Mouse (Mus musculus) G1E (cell line): ENCODE results near the gene Prkag1. TPM values are rescaled to one million over a fixed set of nuclear protein-coding genes. Genes with fewer than 3 reads are reported as not detected.

ENCODE experiments used
- ATAC-seq: 2 replicates; pipeline ENCODE4 v1.8.0; 2016; ENCODE audit warnings: mild to moderate bottlenecking; ENCODE audit not compliant: insufficient number of reproducible peaks, poor library complexity, low FRiP score, severe bottlenecking; ENCODE audit errors: extremely low read depth
- DNase-seq: peaks from one replicate; pipeline ENCODE4 v3.0.0; 2012; ENCODE audit warnings: low spot score
- H3K27me3 ChIP-seq: 2 replicates; pipeline ENCODE4 v1.6.1; 2012; ENCODE audit warnings: mild to moderate bottlenecking, low read length, inconsistent platforms; ENCODE audit not compliant: insufficient read depth
- H3K36me3 ChIP-seq: replicated peaks from 2 replicates; pipeline ENCODE3; 2012; ENCODE audit warnings: mild to moderate bottlenecking, inconsistent platforms
- H3K4me1 ChIP-seq: 2 replicates; pipeline ENCODE4 v1.6.1; 2012; ENCODE audit warnings: low read depth, low read length, inconsistent platforms, mixed read lengths; ENCODE audit not compliant: insufficient read depth
- H3K4me3 ChIP-seq: 2 replicates; pipeline ENCODE4 v1.5.1; 2012; ENCODE audit warnings: low read depth, mild to moderate bottlenecking, inconsistent platforms, low read length, moderate library complexity, mixed read lengths
- H3K9me3 ChIP-seq: replicated peaks from 2 replicates; pipeline ENCODE4 v1.6.1; 2012; ENCODE audit warnings: inconsistent platforms
- CTCF ChIP-seq: IDR thresholded peaks from 2 replicates; pipeline ENCODE4 v1.5.1; 2012; ENCODE audit warnings: low read depth, low read length, inconsistent platforms, mixed read lengths
- GATA1 ChIP-seq: IDR thresholded peaks from 2 replicates; pipeline ENCODE4 v1.6.1; 2012; ENCODE audit warnings: borderline replicate concordance, low read length, inconsistent platforms, mixed read lengths
- GATA2 ChIP-seq: IDR thresholded peaks from 2 replicates; pipeline ENCODE4 v1.6.1; 2012; ENCODE audit warnings: low read depth, low read length, inconsistent platforms, borderline replicate concordance
- POLR2AphosphoS5 ChIP-seq: IDR thresholded peaks from 2 replicates; pipeline ENCODE4 v1.6.1; 2012; ENCODE audit warnings: low read depth, low read length, inconsistent platforms; ENCODE audit not compliant: insufficient replicate concordance
- TAL1 ChIP-seq: conservative IDR thresholded peaks from 2 replicates; pipeline ENCODE4 v1.6.1; 2012; ENCODE audit warnings: low read depth, low read length, inconsistent platforms, mixed read lengths
- polyA plus RNA-seq: library from polyadenylated mRNA; stranded (reverse); fragments of >175 nt; gene quantifications from 2 replicates; pipeline ENCODE4 v1.2.3, GENCODE M21; 2012
- total RNA-seq, 2 experiments: library from RNA; stranded (forward) in 1 of 2; stranded (reverse) in 1 of 2; fragments of 200-1000 nt in 1 of 2; fragments of >200 nt in 1 of 2; fragmentation: Nextera tagmentation in 1 of 2; gene quantifications; 2 replicates each; pipeline ENCODE4 v1.2.3; 2014 to 2017

The Prkag1 gene
- total and polyA plus RNA-seq, 3 experiments = 62.8 to 150 (median 106) TPM

- peaks cover 68% of the 10 kb centered on the region for H3K4me1 ChIP-seq
- H3K9me3 ChIP-seq = no peaks in the 10 kb centered on the region
- ATAC-seq (no peak), DNase-seq (no peak)
- peaks cover 75% of the 10 kb centered on the region for H3K36me3 ChIP-seq
- H3K27me3 ChIP-seq = peaks cover 3% of the 10 kb centered on the region; the same call in 1 of the 2 replicates
- H3K4me3 ChIP-seq = no peak overlapping the region
- TF ChIP-seq GATA1 = no peak
- TF ChIP-seq TAL1 = no peak
- no peak for TF ChIP-seq CTCF
- TF ChIP-seq GATA2 = no peak
These were observed 4.0 kb upstream of the Prkag1 start for GRCm38 (mm10) chr15:98835291-98835690.

GRCm38 (mm10) chr15:98834059-98834458 lies 2.7 kb upstream of the Prkag1 start:
- TF ChIP-seq TAL1 (no peak), GATA2 (no peak), GATA1 (no peak), CTCF (no peak), POLR2AphosphoS5 (no peak)
- no peaks in the 10 kb centered on the region for H3K9me3 ChIP-seq
- ATAC-seq (no peak), DNase-seq (no peak)
- peaks cover 71% of the 10 kb centered on the region for H3K4me1 ChIP-seq
- H3K36me3 ChIP-seq = peaks cover 67% of the 10 kb centered on the region
- no peaks in the 10 kb centered on the region for H3K27me3 ChIP-seq
- no peak overlapping the region; the same call in 1 of the 2 replicates for H3K4me3 ChIP-seq

- no peaks in the 10 kb centered on the region for H3K9me3 ChIP-seq
- DNase-seq = peak; percentile 37
- no peaks in the 10 kb centered on the region for H3K27me3 ChIP-seq
- peaks cover 63% of the 10 kb centered on the region for H3K36me3 ChIP-seq
- H3K4me1 ChIP-seq = peaks cover 71% of the 10 kb centered on the region
- TF ChIP-seq POLR2AphosphoS5 (no peak), GATA1 (no peak), TAL1 (no peak), GATA2 (no peak), CTCF (no peak)
- peak overlapping the region; percentile 62; the same call in 1 of the 2 replicates for H3K4me3 ChIP-seq
- ATAC-seq = no peak
These were observed 2.0 kb upstream of the Prkag1 start for GRCm38 (mm10) chr15:98833281-98833680.

GRCm38 (mm10) chr15:98832161-98833058 lies 1.1 kb upstream of the Prkag1 start:
- TF ChIP-seq TAL1 (peak; percentile 20; the same call in 1 of the 2 replicates), GATA2 (no peak)
- H3K4me1 ChIP-seq = peaks cover 71% of the 10 kb centered on the region
- H3K9me3 ChIP-seq = no peaks in the 10 kb centered on the region
- peak overlapping the region; percentile 62; the same call in 1 of the 2 replicates for H3K4me3 ChIP-seq
- ATAC-seq (peak; percentile 42; the same call in 1 of the 2 replicates), DNase-seq (peak; percentile 82)
- H3K27me3 ChIP-seq = no peaks in the 10 kb centered on the region
- peaks cover 62% of the 10 kb centered on the region for H3K36me3 ChIP-seq

- ATAC-seq = no peak
- TF ChIP-seq POLR2AphosphoS5 = no peak
- H3K27me3 ChIP-seq = no peaks in the 10 kb centered on the region
- peaks cover 62% of the 10 kb centered on the region for H3K36me3 ChIP-seq
- no peak for DNase-seq
- peaks cover 71% of the 10 kb centered on the region for H3K4me1 ChIP-seq
- no peaks in the 10 kb centered on the region for H3K9me3 ChIP-seq
- peak overlapping the region; percentile 79; the same call in 1 of the 2 replicates for H3K4me3 ChIP-seq
These were observed 339 bp upstream of the Prkag1 start for GRCm38 (mm10) chr15:98831684-98832035.

GRCm38 (mm10) chr15:98827611-98828011 lies 3.7 kb downstream of the Prkag1 start:
- peaks cover 64% of the 10 kb centered on the region for H3K36me3 ChIP-seq
- peaks cover 64% of the 10 kb centered on the region for H3K4me1 ChIP-seq
- TF ChIP-seq TAL1 = peak; percentile 65
- TF ChIP-seq GATA1 = no peak
- TF ChIP-seq CTCF = no peak
- peak; percentile 44 for DNase-seq
- H3K4me3 ChIP-seq = peak overlapping the region; percentile 50; the same call in 1 of the 2 replicates
- no peaks in the 10 kb centered on the region for H3K9me3 ChIP-seq
- ATAC-seq = peak; percentile 37
- no peaks in the 10 kb centered on the region for H3K27me3 ChIP-seq
